Mouse (Mus musculus): ENCODE results near the gene Fam49a.
"Not testable (repeated sequence)": the region's sequence is repeated elsewhere in the genome, so short reads cannot be mapped to it uniquely, and the experiment has no call there.

Gene Fam49a

DNA sequence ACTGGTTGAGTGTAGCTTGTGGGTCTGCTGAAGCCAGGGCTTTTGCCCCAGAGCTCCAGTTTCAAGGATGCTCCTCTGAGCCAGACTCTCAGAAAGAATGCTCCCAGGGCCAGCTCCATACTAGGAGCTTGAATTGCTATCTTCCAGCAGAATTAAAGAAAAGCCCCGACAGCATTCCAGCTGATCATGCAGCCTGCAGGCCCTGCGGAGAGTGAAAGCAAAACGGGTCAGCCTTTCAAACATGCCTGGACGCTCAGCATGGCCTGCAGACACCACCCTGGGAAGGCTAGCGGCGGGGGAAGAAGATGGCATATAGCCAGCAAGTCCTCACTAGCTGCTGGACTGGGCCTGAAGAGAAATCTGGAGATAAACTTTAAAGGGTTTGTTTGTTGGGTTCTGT is 55.0 kb downstream of the Fam49a start:
- peak; percentile 64 to 74 for DNase-seq

DNA sequence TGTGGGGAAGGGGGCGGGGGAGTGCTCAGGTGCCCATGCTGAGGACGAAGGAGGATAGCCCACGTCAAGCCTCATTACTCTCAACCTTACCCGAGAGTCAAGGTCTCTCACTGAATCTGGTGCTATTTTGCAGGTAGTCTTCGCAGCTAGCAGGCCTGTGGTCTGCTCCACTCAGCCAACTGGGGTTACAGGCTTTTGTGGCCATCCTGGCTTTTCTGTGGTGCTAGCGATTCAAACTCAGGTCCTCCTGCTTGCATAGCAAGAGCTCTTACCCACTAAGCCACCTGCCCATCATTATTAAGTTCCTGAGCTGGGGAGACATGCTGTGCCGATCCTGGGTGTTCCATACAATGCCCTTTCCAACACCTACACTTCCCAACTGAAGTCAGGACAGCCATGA is 55.7 kb downstream of the Fam49a start:
- DNase-seq, result no peak

DNA sequence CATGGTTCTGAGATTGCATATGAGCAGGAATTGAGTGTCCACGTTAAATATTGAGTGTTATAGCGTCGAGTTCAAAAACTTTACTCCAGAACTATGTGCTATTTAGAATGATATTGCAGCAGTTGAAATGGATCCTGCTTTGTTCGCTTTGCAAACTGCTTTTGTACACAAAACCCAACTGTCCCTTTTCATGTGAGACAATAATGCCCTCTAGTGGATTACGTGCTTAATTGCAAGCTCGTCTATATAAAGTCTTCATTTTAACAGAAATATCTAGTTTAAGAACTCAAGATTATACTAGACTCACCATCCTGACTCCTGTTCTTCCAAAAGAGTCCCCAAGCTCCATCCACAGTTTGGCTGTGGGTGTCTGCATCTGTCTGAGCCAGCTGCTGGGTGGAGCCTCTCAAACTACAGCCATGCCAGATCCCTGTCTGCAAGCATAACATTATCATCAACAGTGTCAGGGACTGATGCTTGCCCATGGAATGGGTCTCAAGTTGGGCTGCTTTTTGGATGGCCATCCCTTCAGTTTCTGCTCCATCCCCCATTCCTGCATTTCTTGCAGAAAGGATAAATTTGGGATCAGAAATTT is 56.3 kb downstream of the Fam49a start:
- no peak for DNase-seq

DNA sequence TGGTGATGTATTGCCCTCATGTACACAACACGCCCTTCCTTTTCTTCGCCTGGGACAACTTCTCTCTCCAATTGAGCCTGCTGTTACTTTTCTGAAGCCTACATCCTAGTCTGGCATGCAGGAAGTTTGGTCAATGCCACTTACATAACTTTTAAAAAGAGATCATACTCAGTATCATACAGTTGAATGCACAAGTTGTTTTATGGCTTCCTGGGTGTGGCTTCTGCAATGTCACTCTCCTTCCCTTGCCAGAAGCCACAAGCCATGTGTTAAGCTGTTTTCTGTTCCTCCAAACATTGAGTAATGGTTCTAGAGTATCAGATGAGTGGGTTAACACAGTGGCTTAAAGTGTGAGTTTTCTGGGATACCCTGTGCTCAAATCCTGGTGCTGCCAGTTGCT is 58.8 kb downstream of the Fam49a start:
- DNase-seq, result peak in 1 of 2 experiments; percentile 31

DNA sequence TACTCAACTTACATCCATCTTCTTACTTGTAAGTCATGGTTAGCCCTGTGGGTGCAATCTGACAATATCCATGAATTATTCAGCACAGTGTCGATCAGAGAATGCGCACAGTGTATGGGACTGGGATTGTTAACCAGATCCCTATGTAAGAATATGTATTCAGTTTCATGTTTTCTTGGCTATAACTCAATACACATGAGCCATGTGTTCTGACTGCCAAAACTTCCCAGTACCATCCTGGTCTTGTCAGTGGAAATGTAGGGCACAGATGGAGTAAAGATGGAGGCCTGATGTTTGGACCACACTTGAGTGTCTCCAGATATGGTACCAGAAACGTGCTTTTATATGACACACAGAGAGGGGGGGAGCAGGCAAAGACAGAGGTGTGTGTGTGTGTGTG is 59.2 kb downstream of the Fam49a start:
- DNase-seq, result no peak

DNA sequence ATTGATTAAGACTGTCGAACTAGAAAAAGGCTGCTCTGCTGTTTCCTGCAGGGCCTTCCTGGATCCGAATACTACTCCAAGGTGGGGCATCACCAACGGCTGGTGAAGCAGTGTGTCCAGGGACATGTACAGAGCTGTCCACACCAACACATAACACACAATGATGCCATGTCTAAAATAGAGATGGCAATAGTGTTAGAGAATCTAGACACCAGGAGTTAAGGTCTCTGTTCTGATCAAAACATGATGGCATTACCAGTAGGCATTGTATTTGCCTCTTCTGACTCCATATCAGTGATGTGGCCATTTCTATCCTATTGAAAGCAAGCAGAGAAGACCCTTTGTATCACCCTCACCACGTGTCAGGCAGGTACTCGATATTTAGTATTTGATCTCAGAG is 61.1 kb downstream of the Fam49a start:
- DNase-seq, result no peak

DNA sequence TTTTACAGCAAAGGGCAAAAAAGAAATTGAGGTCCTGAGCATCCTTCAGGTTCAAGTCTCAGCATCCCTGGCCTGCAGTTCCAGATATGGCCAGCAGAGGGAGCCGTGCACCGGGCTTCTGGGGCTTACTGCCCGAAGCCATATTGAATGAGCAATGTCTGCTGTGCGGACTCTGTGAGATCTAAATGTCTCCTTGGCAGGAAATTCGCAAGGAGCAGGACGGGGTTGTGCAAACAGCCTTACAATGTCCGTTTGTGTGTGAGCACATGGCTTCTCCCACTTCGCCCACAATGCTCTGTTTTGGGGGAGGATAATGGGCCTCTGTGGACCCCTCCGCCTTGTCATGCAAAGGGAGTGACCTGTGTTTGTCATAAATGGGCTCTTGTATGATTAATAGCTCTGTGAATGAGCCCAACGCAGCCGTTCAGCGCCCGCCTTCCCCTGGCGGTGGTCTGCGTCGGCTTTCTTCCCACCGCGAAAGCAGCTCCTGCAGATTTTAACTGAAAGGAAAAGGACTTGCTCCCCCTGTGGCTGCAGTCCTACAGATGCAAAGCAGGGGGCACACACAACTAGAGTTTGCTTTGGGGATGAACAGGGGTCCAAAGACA is 61.8 kb downstream of the Fam49a start:
- DNase-seq, result peak; percentile 79 to 85

DNA sequence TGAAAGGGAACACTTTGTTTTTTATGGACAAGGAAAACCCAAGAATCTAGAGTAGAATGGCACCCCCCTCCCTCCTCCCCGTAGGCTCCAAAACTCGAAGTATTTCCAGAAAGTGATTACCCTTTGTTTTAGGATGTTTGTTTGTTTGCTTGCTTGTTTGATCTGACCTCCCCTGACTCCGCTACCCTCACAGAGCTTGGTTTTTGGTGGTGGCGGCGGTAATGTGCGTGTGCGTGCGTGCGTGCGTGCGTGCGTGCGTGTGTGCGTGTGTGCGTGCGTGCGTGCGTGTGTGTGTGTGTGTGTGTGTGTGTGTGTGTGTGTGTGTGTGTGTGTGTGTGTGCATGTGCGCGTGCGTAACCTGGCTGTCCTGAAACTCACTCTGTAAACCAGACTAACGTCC is 62.3 kb downstream of the Fam49a start:
- DNase-seq, result not testable (repeated sequence)

DNA sequence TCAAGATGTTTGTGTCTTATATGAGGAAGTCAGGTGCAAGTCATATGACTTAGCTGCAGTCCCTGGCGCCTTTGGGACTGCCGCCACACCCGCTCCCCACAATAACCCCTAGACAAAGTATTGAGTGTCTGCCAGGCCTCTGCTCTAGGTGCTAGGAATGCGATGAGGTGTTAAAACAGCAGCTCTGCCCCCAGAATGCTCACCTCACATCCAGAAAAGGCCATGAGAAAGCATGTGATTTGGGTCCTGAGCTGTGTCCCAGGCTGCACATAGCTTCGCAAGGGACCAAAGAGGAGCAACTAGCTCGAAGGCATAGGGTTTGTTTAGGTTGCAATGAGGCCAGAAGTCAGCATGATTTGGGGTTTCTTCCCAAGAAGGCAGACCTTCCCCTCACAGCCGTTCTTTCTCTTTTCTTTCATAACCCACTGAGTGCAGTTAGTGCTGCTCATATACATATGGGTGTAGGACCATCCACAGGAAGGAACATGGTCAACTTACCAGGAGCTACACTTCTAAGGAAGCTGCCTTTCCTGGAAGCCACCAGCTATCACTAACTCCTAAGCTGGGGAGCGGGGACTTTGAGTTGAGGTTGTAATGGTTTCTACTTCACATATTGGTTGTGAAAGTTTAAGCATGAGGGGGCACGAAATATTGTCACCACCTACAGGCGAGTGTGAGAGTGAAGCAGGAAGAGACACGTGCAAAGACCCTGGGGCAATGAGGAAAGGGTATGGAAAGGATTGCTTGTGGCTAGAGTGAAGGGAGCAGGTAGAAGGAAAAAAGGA is 71.8 kb downstream of the Fam49a start:
- no peak for DNase-seq

DNA sequence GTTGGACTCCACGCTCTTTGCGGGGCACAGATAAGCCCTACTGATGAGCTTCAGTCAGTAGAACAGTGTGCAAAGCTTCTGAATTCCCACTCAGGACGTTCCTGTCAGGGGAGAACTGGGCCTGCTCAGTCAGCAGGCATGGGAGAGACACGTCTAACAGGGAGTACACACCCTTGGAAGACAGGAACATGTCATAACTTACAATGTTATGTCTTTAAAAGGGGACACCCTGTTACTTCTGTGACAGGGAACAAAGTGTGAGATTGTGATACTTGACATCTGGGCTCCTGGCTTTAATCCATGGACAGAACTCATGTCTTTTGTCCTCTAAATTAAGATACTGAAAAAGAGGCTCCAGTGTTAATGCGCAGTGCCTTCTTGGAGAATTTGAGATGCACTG is 72.5 kb downstream of the Fam49a start:
- DNase-seq, result peak in 1 of 2 experiments; percentile 28

DNA sequence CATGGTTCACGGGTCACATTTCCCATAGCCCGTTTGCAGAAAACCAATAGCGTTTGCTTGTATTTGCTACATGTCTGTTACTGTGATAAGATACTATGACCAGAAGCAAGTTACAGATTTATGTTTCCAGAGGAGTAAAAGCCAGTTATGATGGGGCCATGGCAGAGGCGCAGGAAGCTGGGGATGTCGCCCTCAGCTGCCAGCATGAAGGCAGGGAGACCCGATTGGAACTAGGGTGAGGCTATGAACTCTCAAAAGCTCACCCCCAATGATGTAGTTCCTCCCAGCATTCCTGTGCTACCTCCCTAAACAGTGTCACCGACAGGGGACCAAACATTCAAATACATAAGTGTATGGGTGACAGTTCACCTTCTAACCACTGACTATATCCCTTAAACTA is 73.6 kb downstream of the Fam49a start:
- DNase-seq, result no peak

DNA sequence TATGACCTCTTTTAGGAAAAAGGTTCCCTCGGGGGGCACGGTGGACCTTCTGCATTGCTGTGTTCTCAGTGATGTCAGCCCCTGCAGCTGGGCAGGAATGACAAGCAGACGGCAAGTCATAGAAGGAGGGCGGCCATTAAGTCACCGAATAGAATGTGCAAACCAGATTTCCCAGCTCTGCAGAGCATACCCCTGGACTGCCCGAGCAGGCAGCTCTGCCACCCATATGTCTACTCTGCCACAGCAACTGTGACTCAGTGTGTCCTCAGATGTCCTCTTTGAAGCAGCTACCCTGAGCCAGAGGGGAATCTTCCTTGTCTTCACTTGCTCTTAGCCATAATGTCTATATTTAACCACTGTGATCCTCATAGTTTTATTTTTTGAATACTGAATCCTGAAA is 75.4 kb downstream of the Fam49a start:
- DNase-seq, result no peak

DNA sequence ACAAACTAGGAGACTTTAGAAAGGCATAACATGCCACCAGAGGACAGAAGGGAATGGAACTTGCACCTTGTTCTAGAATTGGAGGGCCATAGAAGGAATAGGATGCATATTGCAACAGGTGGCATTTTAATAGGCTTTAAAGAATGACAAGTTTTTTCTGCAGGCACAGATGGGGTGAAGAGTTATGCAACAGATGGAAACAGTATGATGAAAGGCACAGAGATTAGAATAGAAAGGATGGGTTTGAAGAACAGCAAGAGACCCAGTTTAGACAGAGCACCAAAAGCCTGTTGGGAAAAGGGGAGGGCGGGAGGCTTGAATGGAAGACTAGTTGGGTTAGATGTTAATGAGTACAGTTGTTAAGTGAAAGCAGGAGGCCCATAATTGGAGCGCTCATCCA is 81.4 kb downstream of the Fam49a start:
- no peak for DNase-seq

DNA sequence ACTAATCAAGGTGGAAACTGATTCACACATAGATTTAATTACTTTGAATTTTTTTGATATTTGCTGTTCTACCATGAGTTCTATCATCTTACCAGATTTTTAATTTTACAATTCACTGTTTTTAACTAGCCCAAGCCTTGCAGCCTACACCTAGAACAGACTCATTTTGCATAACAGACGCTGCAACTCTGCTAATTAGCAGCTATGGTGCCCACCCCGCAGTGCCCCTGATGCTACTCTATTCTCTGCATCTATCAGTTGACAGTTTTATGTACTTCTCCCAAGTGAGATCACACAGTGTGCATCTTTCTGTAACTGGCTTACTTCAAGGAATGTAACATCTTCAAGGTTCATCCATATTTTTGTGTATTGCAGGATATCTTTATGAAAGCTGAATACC is 86.7 kb downstream of the Fam49a start:
- DNase-seq, result no peak

DNA sequence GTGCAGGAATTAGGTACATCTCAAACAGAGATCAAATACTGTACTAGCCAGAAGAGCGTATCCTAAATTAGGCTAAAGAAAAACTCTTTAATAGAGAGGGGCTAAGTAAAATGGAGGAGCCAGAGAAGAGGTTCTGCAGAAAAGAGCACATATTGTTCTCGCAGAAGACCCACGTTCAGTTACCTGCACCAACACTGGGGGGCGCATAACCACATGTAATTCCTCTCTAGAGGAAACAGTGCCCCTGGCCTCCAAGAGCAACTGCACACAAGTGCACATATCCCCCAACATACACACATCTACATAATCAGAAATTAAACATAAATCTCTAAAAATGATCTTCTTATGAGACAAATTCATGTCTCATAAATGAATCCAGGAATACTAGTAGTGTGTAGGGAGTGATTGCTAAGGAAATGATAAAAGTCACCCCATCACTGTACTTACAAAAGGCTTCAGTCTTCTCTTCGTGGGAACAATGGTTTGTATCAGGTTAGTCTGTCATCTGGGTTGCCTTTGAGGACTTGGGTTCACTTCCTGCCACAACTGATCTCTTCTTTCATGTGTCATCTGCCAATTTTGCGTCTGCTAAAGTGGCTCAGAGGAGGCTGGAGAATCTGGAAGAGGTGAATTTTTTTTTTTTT is 87.8 kb downstream of the Fam49a start:
- no peak for DNase-seq

DNA sequence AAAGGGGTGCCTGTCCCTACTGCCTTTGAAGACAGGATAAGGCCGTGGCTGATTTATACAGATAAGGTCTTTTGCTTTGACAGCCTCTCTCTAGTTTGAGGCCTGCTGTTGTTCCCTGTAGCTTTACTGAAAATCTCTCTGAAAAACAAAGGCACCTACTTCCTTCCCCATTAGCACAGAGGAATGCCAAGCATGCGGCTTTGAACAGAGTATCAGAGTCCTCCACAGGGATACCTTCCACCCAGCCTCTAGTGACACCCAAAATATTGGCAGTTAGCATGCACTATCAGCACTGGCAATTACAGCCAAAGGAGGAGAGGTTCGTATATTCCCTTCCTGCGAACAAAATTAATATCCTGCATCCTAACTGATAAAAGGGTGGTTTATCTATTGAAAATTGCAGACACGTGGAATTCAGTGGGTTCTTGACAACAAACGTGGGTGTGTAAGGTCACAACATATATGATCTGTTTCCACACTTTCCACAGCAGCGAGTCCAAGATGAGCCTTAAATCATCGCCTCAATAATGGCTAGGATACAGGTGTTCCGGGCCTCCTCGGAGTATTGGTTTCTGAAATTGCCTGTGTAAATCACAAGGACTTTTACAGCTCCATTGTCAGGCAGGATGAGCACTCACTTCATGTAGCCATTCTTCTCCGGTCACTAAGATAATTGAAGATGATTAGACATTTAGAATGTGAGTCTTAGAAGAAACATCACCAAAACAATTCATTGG is 90.0 kb downstream of the Fam49a start:
- no peak for DNase-seq

DNA sequence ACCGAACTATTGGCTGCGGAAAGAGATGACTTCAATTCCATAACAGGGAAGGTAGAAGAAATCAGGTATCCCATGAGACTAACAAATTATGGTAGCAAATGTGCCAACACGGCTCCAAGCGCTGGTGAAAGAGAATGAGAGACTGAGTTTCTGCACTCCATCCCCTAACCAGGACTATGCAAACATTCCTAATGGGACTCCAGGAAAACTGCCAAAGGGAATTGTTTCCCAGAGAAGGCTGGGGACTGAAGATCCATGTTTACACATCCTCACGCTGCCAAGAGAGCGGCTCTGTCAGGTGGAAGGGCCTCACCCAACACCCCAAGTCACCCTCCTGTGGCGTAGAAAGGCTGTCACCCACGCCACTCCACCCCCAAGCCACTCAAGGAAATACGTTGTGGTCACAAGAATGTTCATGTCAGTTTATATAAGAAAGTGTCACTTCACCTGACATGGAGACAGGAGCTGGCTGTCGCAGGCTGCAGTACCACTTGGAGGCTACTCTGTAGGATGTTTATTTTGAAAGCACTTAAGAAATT is 92.2 kb downstream of the Fam49a start:
- peak in 1 of 2 experiments; percentile 41 for DNase-seq

DNA sequence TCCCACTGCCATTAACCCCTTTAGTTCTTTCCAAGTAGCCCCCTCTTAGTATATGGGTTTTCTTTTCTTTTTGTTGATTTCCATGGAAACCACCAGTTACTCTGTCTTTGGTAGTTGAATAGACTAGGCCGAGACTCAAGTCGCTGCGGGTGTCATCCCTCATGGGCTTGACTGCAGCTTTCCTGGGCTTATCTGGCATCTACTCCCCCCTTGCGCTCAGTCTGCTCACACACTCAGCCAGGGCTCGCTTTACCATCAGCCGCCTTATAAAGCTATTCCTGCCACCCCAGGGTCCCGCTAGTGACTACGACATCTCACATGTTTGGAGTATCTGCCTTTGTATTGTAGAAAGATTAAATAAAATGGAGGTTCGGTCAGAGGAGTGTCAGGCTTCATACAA is 94.1 kb downstream of the Fam49a start:
- DNase-seq, result no peak

DNA sequence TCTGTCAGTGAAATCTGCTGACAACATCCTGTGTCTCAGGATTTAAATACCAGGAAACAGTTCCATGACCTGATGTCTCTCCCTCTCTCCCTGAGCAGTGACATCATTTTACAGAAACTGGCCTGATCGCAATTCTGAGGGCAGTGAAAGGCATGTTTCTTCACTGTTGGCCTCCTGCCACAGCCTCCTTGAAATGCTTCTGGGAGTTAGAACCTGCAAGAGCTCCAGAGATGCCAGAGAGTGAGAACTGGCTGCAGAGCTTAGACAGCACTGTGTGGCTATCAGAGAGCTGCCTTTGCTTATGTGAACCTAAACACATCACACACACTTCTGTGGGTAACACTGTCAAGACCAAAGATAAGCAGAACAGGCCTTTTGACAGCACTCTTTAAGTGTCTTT is 94.5 kb downstream of the Fam49a start:
- peak; percentile 61 to 71 for DNase-seq

DNA sequence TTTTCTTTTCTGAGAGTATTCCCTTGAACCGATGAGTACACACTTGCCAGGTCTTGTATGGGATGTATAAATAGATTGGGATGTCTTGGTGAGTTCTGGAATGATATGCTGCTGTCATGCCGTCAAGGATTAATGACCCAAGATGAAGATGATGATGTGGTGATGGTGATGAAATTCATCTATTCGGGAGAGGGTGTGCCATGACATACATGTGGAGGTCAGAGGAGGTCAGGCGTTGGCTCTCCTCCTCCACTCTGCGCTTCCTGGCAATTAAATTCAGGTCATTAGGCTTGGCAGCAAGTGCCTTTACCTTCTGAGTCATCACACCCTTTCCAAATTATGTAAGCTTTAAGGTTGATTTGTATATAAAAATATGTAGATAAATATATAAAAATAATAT is 95.0 kb downstream of the Fam49a start:
- no peak for DNase-seq

DNA sequence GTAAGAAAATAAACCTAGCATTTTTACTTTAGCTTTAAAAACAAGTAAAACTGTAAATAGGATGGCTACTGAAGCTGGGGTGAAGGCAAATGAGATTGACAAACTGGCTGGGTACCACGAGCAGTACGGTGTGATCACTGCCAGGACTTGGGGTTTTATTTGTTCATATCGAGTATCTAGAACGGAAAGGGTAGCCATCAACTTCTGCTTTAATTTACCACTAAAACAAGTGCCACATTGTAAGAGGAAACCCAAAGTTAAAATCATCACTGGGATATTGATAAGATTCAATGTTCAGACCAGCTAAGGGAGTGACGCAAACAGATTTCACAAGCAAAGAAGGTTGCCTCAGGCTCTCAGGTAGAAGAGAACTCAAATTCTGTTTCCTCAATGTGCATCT is 98.0 kb downstream of the Fam49a start:
- DNase-seq, result no peak

DNA sequence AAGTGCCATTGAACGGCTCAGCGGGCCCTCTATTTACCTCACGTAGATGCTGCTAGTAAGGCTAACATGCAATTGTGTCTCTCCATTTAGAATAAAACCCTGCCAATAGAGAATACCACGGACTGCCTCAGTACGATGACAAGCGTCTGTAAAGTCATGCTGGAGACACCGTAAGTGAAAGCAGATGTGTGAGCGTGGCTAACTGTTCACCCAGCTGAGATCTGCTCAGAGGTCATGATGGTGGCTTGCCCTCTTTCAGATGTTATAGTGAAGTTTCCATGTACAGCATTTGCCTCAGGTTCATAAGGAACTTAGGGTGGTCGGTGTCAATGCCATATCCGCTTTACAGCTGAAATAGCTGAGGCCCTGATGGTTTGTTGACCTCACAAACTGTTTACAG is 100.4 kb downstream of the Fam49a start:
- DNase-seq, result no peak

DNA sequence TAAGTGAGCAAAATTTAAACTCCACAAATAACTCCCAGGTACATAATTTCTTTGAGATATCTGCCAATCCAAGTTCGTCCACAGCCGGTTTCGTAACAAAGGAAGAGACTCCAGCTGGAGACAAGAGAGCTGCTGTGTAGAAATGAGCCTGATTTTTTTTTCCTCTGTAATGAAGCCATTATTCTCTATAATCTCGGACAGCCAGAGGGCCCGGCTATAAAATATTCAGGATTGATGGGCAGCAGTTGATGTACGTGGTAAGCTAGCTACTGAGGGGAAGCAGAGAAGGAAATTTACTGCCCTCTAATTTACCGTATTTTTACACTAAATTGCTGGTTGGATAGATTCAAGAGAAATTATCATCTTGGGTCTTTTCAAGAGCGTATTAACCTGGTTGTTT is 102.3 kb downstream of the Fam49a start:
- no peak for DNase-seq

Data from lung, adult 18-20 months (tissue).